Mouse (Mus musculus) midbrain, embryonic 14.5 days (tissue): Measurements from ENCODE around the gene Il24. TPM values are rescaled to one million over a fixed set of nuclear protein-coding genes. Genes with fewer than 3 reads are reported as not detected.

ENCODE experiments used
- ATAC-seq: fragments of 200-750 bp; cut with Nextera tagmentation; 2 replicates; pipeline ENCODE4 v1.8.0; 2017; ENCODE audit warnings: moderate number of reproducible peaks, moderate library complexity; ENCODE audit not compliant: low FRiP score, low TSS enrichment
- DNase-seq: peaks from one replicate; pipeline ENCODE4 v3.0.0-alpha.2; 2015
- H3K27ac ChIP-seq: fragments of 300-500 bp; sonication (generic); replicated peaks from 2 replicates; pipeline ENCODE4 v1.5.1; 2014; ENCODE audit warnings: mild to moderate bottlenecking, low read depth, low read length, moderate library complexity
- H3K27me3 ChIP-seq: fragments of 300-500 bp; sonication (generic); 2 replicates; pipeline ENCODE4 v1.6.1; 2014; ENCODE audit warnings: low read length, control low read depth, mixed read lengths; ENCODE audit not compliant: control insufficient read depth, insufficient read depth
- H3K36me3 ChIP-seq: fragments of 300-500 bp; sonication (generic); 2 replicates; pipeline ENCODE4 v1.6.1; 2014; ENCODE audit warnings: low read length, control low read depth; ENCODE audit not compliant: control insufficient read depth, insufficient read depth
- H3K4me1 ChIP-seq: fragments of 300-500 bp; sonication (generic); 2 replicates; pipeline ENCODE4 v1.6.1; 2014; ENCODE audit warnings: mild to moderate bottlenecking, antibody characterized with exemption, low read length, control low read depth; ENCODE audit not compliant: control insufficient read depth, insufficient read depth
- H3K4me2 ChIP-seq: fragments of 300-500 bp; sonication (generic); 2 replicates; pipeline ENCODE4 v1.6.1; 2014; ENCODE audit warnings: mild to moderate bottlenecking, low read length, moderate library complexity
- H3K4me3 ChIP-seq: fragments of 300-500 bp; sonication (generic); replicated peaks from 2 replicates; pipeline ENCODE4 v1.5.1; 2014; ENCODE audit warnings: low read depth, low read length
- H3K9ac ChIP-seq: fragments of 300-500 bp; sonication (generic); replicated peaks from 2 replicates; pipeline ENCODE4 v1.6.1; 2014; ENCODE audit warnings: mild to moderate bottlenecking, low read length, moderate library complexity
- H3K9me3 ChIP-seq: fragments of 300-500 bp; sonication (generic); 2 replicates; pipeline ENCODE4 v1.6.1; 2016; ENCODE audit warnings: low read length, control low read depth, mixed read lengths; ENCODE audit not compliant: control insufficient read depth
- WGBS: fragments of 180-500 bp; shearing (Covaris S2); extraction: QIAGEN DNeasy Blood & Tissue Kit; methylation state at CpG from one replicate; pipeline ENCODE4 v1.1.7; 2014; 5-methylcytosine and 5-hydroxymethylcytosine counted together
- polyA plus RNA-seq: library from polyadenylated mRNA; unstranded; fragments of >200 nt; fragmentation: Nextera tagmentation; extraction: Ambion mirVana; gene quantifications from 2 replicates; pipeline ENCODE4 v1.2.1, GENCODE M21; 2014

The Il24 gene
- polyA plus RNA-seq, 1 experiment from 2014 or later = not detected

- 83% methylated on average over 8 of the region's 8 CpGs for WGBS
- H3K27me3 ChIP-seq = no peaks in the 10 kb centered on the region
Observed at GRCm38 (mm10) chr1:130840599-130841379, 46.5 kb downstream of the Il24 start.

DNA sequence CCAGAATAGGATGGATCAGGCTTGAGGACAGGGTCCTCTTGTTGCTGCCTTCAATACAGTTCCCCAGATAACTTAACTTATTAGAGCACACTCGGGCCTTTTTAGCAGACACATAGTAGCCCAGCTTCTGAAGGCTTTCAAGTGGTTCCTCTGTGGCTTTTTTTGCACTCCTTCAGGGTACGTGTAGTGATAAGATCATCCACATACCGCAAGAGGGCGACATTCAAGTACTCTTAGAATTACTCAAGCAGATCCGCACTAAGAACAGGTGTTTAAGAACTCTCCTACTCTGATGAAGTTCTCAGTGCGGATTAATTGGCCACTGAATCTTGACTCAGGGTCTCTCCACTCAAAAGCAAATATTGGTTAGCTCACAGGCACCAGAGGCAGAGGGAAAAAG is 49.0 kb downstream of the Il24 start:
- no peaks in the 10 kb centered on the region for H3K36me3 ChIP-seq
- H3K9me3 ChIP-seq = no peaks in the 10 kb centered on the region
- no peaks in the 10 kb centered on the region for H3K4me1 ChIP-seq
- H3K27ac ChIP-seq = no peak overlapping the region
- DNase-seq (peak; percentile 11), ATAC-seq (no peak)
- H3K9ac ChIP-seq = no peak overlapping the region
- H3K4me2 ChIP-seq = no peak overlapping the region
- H3K27me3 ChIP-seq = no peaks in the 10 kb centered on the region
- WGBS = 67% methylated on average over 6 of the region's 6 CpGs
- H3K4me3 ChIP-seq = no peak overlapping the region

More at GRCm38 (mm10) chr1:130840599-130841379, 46.5 kb downstream of the Il24 start:
- Histone ChIP-seq H3K36me3 (no peaks in the 10 kb centered on the region), H3K4me1 (no peaks in the 10 kb centered on the region), H3K27ac (no peak overlapping the region), H3K4me2 (no peak overlapping the region), H3K9ac (no peak overlapping the region), H3K9me3 (no peaks in the 10 kb centered on the region), H3K4me3 (no peak overlapping the region)
- ATAC-seq (no peak), DNase-seq (no peak)

- no peak for ATAC-seq
- no peak overlapping the region for H3K4me2 ChIP-seq
- no peaks in the 10 kb centered on the region for H3K27me3 ChIP-seq
- H3K4me3 ChIP-seq = no peak overlapping the region
- H3K36me3 ChIP-seq = no peaks in the 10 kb centered on the region
- 89% methylated on average over 6 of the region's 6 CpGs for whole genome bisulfite sequencing
- H3K9ac ChIP-seq = no peak overlapping the region
- no peak for DNase-seq
- no peak overlapping the region for H3K27ac ChIP-seq
- H3K9me3 ChIP-seq = no peaks in the 10 kb centered on the region
- no peaks in the 10 kb centered on the region for H3K4me1 ChIP-seq
Observed at GRCm38 (mm10) chr1:130835161-130835936, 51.9 kb downstream of the Il24 start.

DNA sequence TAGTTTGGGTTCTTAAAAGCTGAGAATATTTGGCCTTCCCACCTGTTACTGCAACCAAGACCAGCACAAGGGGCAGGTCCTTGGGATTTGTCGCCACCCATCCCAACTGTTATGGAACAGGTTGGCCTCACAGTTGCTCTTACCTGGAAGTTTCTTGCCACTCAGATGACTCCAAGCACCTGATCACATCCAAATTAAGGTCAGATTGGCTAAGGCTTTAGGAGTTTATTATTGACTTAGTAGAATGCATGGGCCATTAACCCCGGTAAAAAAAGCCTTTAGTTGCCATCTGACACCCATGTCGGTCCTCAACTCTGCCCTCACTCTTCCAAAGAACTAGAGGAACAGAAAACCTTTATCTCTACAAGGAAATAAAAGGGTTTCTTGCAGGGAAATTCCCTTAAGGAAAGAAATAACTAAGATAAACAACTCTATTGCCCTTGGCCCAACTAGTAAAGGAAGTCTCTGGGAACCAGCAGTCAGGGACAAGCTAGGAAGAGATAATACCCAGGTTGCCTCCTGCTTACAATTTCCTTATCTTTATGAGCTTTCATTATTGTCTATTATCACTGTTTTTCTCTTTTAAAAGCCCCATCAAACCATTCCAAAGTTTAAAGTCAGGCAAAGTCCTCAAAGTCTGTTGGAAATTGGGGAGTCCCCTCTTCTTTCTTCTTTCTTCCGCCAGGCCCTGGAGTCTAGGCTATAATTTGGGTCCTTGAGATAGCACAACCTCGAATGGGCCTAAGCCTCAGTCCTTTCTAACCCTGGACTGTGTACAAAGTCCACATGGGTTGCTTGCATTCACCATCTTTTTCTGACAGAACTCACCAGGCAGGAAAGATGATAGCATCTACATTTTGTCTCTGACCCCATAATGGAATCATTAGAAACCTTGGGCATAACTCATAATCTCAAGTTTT is 54.8 kb downstream of the Il24 start:
- Histone ChIP-seq H3K27ac (no peak overlapping the region), H3K9me3 (no peaks in the 10 kb centered on the region), H3K27me3 (no peaks in the 10 kb centered on the region), H3K4me1 (no peaks in the 10 kb centered on the region), H3K4me3 (no peak overlapping the region), H3K36me3 (no peaks in the 10 kb centered on the region), H3K9ac (no peak overlapping the region), H3K4me2 (no peak overlapping the region)
- 78% methylated on average over 5 of the region's 5 CpGs for WGBS
- ATAC-seq (no peak), DNase-seq (no peak)

Other genes with a start within 250 kb of the Il24 start
- gene C4bp, start 225.8 kb downstream of the Il24 start, polyA plus RNA-seq = 0.16 TPM in 1 of 2 replicates, not detected in the other
- not detected in 2 replicates for gene Gm29427, start 171.7 kb downstream of the Il24 start, polyA plus RNA-seq
- gene Yod1, start 170.1 kb downstream of the Il24 start, polyA plus RNA-seq = 14.7 and 15.4 TPM in 2 replicates
- gene Pfkfb2, start 158.2 kb downstream of the Il24 start, polyA plus RNA-seq = 21.9 and 24.8 TPM in 2 replicates
- gene AA986860, start 155.5 kb downstream of the Il24 start, polyA plus RNA-seq = 0.18 and 0.28 TPM in 2 replicates
- not detected in 2 replicates for gene Fcamr, start 86.6 kb downstream of the Il24 start, polyA plus RNA-seq
- not detected in 2 replicates for gene Pigr, start 60.8 kb downstream of the Il24 start, polyA plus RNA-seq
- not detected in 2 replicates for gene Fcmr, start 21.8 kb downstream of the Il24 start, polyA plus RNA-seq
- not detected in 2 replicates for gene Il20, start 24.0 kb upstream of the Il24 start, polyA plus RNA-seq
- gene Il19, start 52.7 kb upstream of the Il24 start, polyA plus RNA-seq = not detected in 2 replicates
- gene Il10, start 132.4 kb upstream of the Il24 start, polyA plus RNA-seq = not detected in 2 replicates
- gene Mapkapk2, start 210.4 kb upstream of the Il24 start, polyA plus RNA-seq = 25.0 and 35.0 TPM in 2 replicates